Mouse (Mus musculus): ENCODE measurements at regions not wholly inside any gene's neighbourhood (a gene's known extent, or its start where the extent isn't known, plus 50 kb on each side); places are given as distances from the start of the nearest gene placed in this dataset.

GRCm38 (mm10) chr12:80004575-80004974 is 108.2 kb downstream of the Zfp36l1 start:
- ATAC-seq (ENCODE audit: extremely low read depth, insufficient number of reproducible peaks, low FRiP score, poor library complexity, severe bottlenecking) (no peak), DNase-seq (ENCODE audit: low spot score) (no peak)
- Histone ChIP-seq H3K36me3 (replicated peaks) (no peaks in the 10 kb centered on the region), H3K4me1 (ENCODE audit: insufficient read depth, low read depth, low read length) (peaks cover 19% of the 10 kb centered on the region), H3K9me3 (replicated peaks) (no peaks in the 10 kb centered on the region), H3K4me3 (ENCODE audit: low read depth, low read length) (no peak overlapping the region), H3K27me3 (ENCODE audit: insufficient read depth, low read length) (0 out of 2 replicates have a peak, but pooled peaks cover 4% of the 10 kb centered on the region)
- TF ChIP-seq GATA2 (IDR thresholded peaks at IDR 0.05; ENCODE audit: borderline replicate concordance, low read depth, low read length) (no peak), POLR2AphosphoS5 (IDR thresholded peaks at IDR 0.05; ENCODE audit: insufficient replicate concordance, low read depth, low read length) (no peak), GATA1 (IDR thresholded peaks at IDR 0.05; ENCODE audit: borderline replicate concordance, low read length) (no peak), CTCF (IDR thresholded peaks at IDR 0.05; ENCODE audit: low read depth, low read length) (no peak), TAL1 (conservative IDR thresholded peaks at IDR 0.05; ENCODE audit: low read depth, low read length) (no peak)

- no peaks in the 10 kb centered on the region for H3K9me3 ChIP-seq (replicated peaks)
- TF ChIP-seq GATA2 (IDR thresholded peaks at IDR 0.05; ENCODE audit: borderline replicate concordance, low read depth, low read length), result no peak
- ATAC-seq (ENCODE audit: extremely low read depth, insufficient number of reproducible peaks, low FRiP score, poor library complexity, severe bottlenecking), result no peak
- H3K4me1 ChIP-seq (ENCODE audit: insufficient read depth, low read depth, low read length), result peaks cover 29% of the 10 kb centered on the region
- H3K36me3 ChIP-seq (replicated peaks), result no peaks in the 10 kb centered on the region
- DNase-seq (ENCODE audit: low spot score), result no peak
- H3K4me3 ChIP-seq (ENCODE audit: low read depth, low read length), result no peak overlapping the region
- H3K27me3 ChIP-seq (ENCODE audit: insufficient read depth, low read length), result 0 out of 2 replicates have a peak, but pooled peaks cover under 1% of the 10 kb centered on the region
These were observed 109.3 kb downstream of the Zfp36l1 start for GRCm38 (mm10) chr12:80003486-80003885.

GRCm38 (mm10) chr12:80002474-80003125 is 110.2 kb downstream of the Zfp36l1 start:
- ATAC-seq (ENCODE audit: extremely low read depth, insufficient number of reproducible peaks, low FRiP score, poor library complexity, severe bottlenecking) (no peak), DNase-seq (ENCODE audit: low spot score) (no peak)
- H3K27me3 ChIP-seq (ENCODE audit: insufficient read depth, low read length), result no peaks in the 10 kb centered on the region
- no peaks in the 10 kb centered on the region for H3K36me3 ChIP-seq (replicated peaks)
- H3K9me3 ChIP-seq (replicated peaks), result no peaks in the 10 kb centered on the region
- TF ChIP-seq CTCF (IDR thresholded peaks at IDR 0.05; ENCODE audit: low read depth, low read length) (no peak), POLR2AphosphoS5 (IDR thresholded peaks at IDR 0.05; ENCODE audit: insufficient replicate concordance, low read depth, low read length) (no peak), TAL1 (conservative IDR thresholded peaks at IDR 0.05; ENCODE audit: low read depth, low read length) (no peak), GATA1 (IDR thresholded peaks at IDR 0.05; ENCODE audit: borderline replicate concordance, low read length) (no peak), GATA2 (IDR thresholded peaks at IDR 0.05; ENCODE audit: borderline replicate concordance, low read depth, low read length) (no peak)
- H3K4me1 ChIP-seq (ENCODE audit: insufficient read depth, low read depth, low read length), result peaks cover 30% of the 10 kb centered on the region
- no peak overlapping the region for H3K4me3 ChIP-seq (ENCODE audit: low read depth, low read length)

GRCm38 (mm10) chr12:80001794-80002193 is 111.0 kb downstream of the Zfp36l1 start:
- Histone ChIP-seq H3K9me3 (replicated peaks) (no peaks in the 10 kb centered on the region), H3K27me3 (ENCODE audit: insufficient read depth, low read length) (no peaks in the 10 kb centered on the region), H3K4me3 (ENCODE audit: low read depth, low read length) (no peak overlapping the region), H3K36me3 (replicated peaks) (no peaks in the 10 kb centered on the region), H3K4me1 (ENCODE audit: insufficient read depth, low read depth, low read length) (peaks cover 35% of the 10 kb centered on the region)
- DNase-seq (ENCODE audit: low spot score), result no peak
- ATAC-seq (ENCODE audit: extremely low read depth, insufficient number of reproducible peaks, low FRiP score, poor library complexity, severe bottlenecking), result no peak
- TF ChIP-seq GATA2 (IDR thresholded peaks at IDR 0.05; ENCODE audit: borderline replicate concordance, low read depth, low read length) (no peak), TAL1 (conservative IDR thresholded peaks at IDR 0.05; ENCODE audit: low read depth, low read length) (no peak), CTCF (IDR thresholded peaks at IDR 0.05; ENCODE audit: low read depth, low read length) (no peak), POLR2AphosphoS5 (IDR thresholded peaks at IDR 0.05; ENCODE audit: insufficient replicate concordance, low read depth, low read length) (no peak), GATA1 (IDR thresholded peaks at IDR 0.05; ENCODE audit: borderline replicate concordance, low read length) (no peak)

GRCm38 (mm10) chr12:79999868-80000370 is 112.9 kb downstream of the Zfp36l1 start:
- TF ChIP-seq GATA1 (IDR thresholded peaks at IDR 0.05; ENCODE audit: borderline replicate concordance, low read length) (no peak), GATA2 (IDR thresholded peaks at IDR 0.05; ENCODE audit: borderline replicate concordance, low read depth, low read length) (no peak), POLR2AphosphoS5 (IDR thresholded peaks at IDR 0.05; ENCODE audit: insufficient replicate concordance, low read depth, low read length) (no peak), CTCF (IDR thresholded peaks at IDR 0.05; ENCODE audit: low read depth, low read length) (no peak), TAL1 (conservative IDR thresholded peaks at IDR 0.05; ENCODE audit: low read depth, low read length) (no peak)
- Histone ChIP-seq H3K9me3 (replicated peaks) (no peaks in the 10 kb centered on the region), H3K4me1 (ENCODE audit: insufficient read depth, low read depth, low read length) (peaks cover 45% of the 10 kb centered on the region), H3K4me3 (ENCODE audit: low read depth, low read length) (no peak overlapping the region), H3K27me3 (ENCODE audit: insufficient read depth, low read length) (no peaks in the 10 kb centered on the region), H3K36me3 (replicated peaks) (no peaks in the 10 kb centered on the region)
- no peak for ATAC-seq (ENCODE audit: extremely low read depth, insufficient number of reproducible peaks, low FRiP score, poor library complexity, severe bottlenecking)
- DNase-seq (ENCODE audit: low spot score), result no peak

- Histone ChIP-seq H3K4me3 (ENCODE audit: low read depth, low read length) (no peak overlapping the region), H3K9me3 (replicated peaks) (no peaks in the 10 kb centered on the region), H3K27me3 (ENCODE audit: insufficient read depth, low read length) (no peaks in the 10 kb centered on the region), H3K36me3 (replicated peaks) (no peaks in the 10 kb centered on the region), H3K4me1 (ENCODE audit: insufficient read depth, low read depth, low read length) (peaks cover 49% of the 10 kb centered on the region)
- ATAC-seq (ENCODE audit: extremely low read depth, insufficient number of reproducible peaks, low FRiP score, poor library complexity, severe bottlenecking) (no peak), DNase-seq (ENCODE audit: low spot score) (no peak)
- TF ChIP-seq POLR2AphosphoS5 (IDR thresholded peaks at IDR 0.05; ENCODE audit: insufficient replicate concordance, low read depth, low read length) (no peak), GATA1 (IDR thresholded peaks at IDR 0.05; ENCODE audit: borderline replicate concordance, low read length) (no peak), GATA2 (IDR thresholded peaks at IDR 0.05; ENCODE audit: borderline replicate concordance, low read depth, low read length) (no peak), TAL1 (conservative IDR thresholded peaks at IDR 0.05; ENCODE audit: low read depth, low read length) (no peak), CTCF (IDR thresholded peaks at IDR 0.05; ENCODE audit: low read depth, low read length) (no peak)
These were observed 114.0 kb downstream of the Zfp36l1 start for GRCm38 (mm10) chr12:79998788-79999187.
